Mouse (Mus musculus): Measurements from ENCODE around the gene Nav3.
A peak's percentile ranks its signal among the peaks of the same experiment; 100 is the strongest.

Nav3 gene

DNA sequence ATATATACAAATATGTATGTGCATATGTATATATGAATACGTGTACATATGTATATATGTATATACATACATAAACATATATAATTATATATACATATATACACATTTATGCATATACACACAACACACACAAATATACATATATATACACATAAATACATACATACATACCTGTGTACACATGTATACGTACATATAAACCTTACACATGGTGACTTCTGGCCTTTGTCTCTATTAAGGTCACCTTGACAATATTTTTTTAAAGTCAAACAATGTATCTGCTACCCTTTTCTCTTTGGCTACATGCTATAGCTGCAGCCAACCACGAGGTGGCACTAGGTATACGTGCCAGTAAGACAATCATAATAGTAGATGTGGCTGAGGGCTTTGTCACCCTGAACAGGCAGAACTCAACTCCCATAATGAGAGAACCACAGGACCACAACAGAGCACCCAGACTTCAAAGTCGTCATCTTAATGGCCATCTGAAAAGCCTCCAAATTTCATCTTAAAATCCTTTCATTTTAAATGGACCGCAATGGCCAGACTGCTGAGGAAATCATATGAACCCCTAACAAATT lies 535.3 kb downstream of the Nav3 start:
- DNase-seq (ENCODE audit: low spot score): peak; percentile 51

- DNase-seq (ENCODE audit: low spot score): no peak
Measured at GRCm38 (mm10) chr10:109919515-109919914, 536.5 kb downstream of the Nav3 start.

- no peak for DNase-seq (ENCODE audit: low spot score)
Measured at GRCm38 (mm10) chr10:109907206-109907605, 548.8 kb downstream of the Nav3 start.

DNA sequence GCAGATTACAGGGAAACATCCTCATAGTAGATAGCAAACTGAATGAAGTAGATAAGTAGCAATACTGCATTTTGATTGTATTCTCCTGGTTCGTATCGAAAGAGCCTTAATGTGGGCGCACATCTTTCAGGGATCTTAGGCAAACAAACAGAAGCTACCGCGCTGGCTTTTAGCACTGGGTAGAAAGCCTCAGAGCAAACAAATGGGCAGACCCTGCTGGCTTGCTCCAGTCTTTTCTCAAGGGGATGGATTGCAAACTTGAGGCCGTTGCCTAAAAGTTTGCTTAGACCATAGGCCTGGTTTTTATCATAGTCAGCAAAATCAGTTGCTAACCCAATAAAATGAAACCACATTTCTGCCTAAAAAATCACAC lies 549.6 kb downstream of the Nav3 start:
- DNase-seq (ENCODE audit: low spot score): no peak

DNA sequence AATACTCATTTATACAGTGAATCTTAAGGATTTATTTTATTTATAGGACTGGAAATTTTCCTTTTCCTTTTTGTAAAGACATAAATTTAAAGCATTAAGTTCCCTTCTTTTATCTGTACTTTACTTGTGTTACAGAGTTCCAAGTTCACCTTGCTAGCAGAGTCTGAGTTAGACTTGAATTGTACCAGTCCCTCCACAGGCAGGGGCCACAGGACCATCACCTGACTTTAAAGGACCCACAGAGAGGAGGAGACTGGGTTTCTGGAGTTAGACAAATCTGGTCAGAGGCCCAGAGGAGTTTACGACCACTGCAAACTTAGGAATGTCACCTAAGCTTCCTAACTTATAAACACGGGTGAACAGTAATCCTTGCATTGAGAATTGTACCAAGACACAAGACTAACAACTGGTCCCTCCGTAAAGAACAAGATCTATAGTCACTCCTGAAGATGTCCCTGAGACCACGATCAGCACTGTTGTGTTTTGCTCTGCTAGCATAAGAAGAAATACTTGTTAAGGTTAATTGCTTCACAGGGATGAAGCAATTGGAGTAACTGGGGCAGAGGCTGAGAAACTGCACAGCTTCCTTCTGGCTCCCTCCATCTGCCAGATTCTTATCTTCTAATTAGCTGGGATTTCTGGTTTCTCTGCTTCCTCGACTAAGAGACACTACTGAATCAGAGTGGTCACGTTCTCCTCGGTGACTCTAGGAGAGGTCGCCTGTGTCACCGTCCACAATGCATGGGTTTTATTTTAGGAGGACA lies 550.2 kb downstream of the Nav3 start:
- DNase-seq (ENCODE audit: low spot score): no peak

- no peak for DNase-seq (ENCODE audit: low spot score)
Measured at GRCm38 (mm10) chr10:109904841-109905240, 551.2 kb downstream of the Nav3 start.

DNA sequence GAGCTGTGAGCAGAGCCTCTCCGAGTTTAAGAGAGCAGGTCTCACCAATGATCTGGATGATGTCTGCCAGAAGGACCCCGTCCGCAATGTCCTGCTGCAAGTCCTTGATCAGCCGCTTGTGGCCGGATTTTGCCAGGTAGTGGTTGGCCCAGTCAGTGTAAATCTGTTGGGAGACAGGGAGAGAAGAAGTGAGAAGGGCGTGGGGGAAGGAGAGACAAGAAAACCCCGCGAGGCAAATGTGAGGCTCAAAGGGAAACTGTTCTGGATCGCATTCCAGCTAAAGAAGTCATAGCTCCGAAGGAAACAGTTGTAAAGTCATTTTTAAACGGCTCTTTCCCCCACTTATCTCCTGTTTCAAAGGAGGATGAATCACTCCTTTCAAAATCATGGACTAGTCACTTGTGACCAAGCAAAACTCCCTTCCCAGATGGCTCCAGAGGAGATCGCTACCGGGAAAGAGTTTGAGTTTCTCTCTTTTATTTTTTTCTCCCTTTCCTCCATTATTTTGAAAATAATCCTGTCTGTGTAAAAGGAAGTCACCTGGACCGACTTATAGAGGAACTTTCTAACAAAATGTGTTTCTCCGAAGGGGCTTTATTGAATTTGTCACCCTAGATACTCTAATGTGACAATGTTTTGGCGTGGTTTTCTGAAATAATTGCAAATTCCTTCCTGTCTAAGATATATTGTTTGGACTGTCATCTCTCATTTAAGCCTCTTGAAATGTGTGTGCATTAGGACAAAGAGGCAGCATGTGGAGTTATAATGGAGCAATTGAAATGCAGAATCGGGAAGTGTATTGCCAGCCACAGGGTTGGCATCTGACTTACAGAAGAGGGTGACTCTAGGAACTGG lies 552.1 kb downstream of the Nav3 start:
- DNase-seq (ENCODE audit: low spot score): no peak

DNA sequence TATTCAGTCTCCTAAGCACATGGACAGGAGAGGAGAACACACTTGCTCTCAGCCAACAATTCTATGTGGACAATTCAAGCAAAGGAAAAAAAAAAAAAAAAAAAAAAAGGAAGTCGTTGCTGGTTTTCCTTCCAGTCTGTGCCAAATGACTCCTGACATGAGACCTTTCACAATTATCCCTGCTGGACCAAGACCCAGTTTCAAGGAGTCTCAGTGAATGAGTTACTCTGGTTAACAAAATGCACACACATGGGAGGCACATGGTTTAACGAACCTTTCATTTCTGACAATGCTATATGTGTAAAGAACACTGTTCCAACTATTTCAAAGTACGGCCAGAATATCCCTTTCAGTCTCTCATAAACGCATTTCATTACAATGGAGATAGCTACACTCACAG lies 552.8 kb downstream of the Nav3 start:
- no peak for DNase-seq (ENCODE audit: low spot score)

DNA sequence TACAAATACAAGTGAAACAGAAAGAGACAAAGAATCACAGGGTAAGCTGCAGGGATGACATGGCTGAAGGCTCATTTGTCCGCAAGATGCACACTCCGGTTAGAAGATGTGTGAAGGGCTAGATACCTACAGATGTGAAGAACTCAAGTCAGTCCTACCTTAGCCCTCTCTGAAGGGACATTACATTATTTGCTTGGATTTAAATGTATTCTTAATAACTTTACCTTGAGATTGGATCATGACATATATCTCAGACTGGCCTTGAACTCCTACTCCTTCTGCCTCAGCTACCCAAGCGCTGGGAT lies 566.9 kb downstream of the Nav3 start:
- no peak for DNase-seq (ENCODE audit: low spot score)

DNA sequence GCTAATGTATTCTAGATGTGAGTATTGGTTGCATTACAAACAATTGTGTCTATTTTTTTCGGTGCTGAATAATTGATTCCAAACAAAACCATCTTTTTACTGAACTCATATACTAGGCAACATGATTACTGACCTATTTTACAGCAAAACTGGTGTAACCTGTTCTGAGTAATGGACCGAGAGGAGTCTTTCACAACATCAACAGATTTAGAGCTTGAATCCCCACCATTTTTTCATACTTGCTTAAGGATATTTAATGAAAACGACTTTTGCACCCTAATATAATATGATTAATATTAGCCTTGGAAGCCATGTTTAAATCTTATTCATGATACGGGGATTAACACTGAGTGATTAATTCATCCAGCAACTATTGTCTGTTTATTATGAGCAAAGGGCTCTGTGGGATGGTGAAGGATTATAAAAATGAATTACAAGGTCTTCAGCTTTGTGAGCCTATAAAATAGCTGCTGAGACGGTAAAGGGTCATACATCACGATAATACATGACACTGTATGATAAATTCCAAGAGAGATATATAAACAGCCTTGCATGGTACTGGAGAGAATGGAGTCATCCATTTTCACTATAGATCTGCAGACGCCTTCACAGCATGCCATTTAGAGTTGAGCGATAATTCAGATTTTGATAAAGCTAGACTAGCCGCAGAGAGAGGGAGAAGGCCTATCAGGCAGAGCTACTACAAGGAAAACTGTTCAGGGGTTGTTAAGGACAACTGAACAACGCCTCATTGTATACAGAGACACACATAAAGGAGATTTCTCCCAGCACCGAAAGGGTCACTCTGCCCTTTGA lies 567.4 kb downstream of the Nav3 start:
- no peak for DNase-seq (ENCODE audit: low spot score)

- DNase-seq (ENCODE audit: low spot score): no peak
Measured at GRCm38 (mm10) chr10:109887160-109887559, 568.8 kb downstream of the Nav3 start.

- DNase-seq (ENCODE audit: low spot score): no peak
Measured at GRCm38 (mm10) chr10:109876107-109876506, 579.9 kb downstream of the Nav3 start.

- no peak for DNase-seq (ENCODE audit: low spot score)
Measured at GRCm38 (mm10) chr10:109875312-109875830, 580.6 kb downstream of the Nav3 start.

GRCm38 (mm10) chr10:109874652-109875311 lies 581.2 kb downstream of the Nav3 start:
- no peak for DNase-seq (ENCODE audit: low spot score)

- no peak for DNase-seq (ENCODE audit: low spot score)
Measured at GRCm38 (mm10) chr10:109866063-109866462, 589.9 kb downstream of the Nav3 start.

- no peak for DNase-seq (ENCODE audit: low spot score)
Measured at GRCm38 (mm10) chr10:109865391-109865790, 590.6 kb downstream of the Nav3 start.

GRCm38 (mm10) chr10:109864708-109865107 lies 591.3 kb downstream of the Nav3 start:
- no peak for DNase-seq (ENCODE audit: low spot score)

GRCm38 (mm10) chr10:109861275-109861674 lies 594.7 kb downstream of the Nav3 start:
- DNase-seq (ENCODE audit: low spot score): no peak

DNA sequence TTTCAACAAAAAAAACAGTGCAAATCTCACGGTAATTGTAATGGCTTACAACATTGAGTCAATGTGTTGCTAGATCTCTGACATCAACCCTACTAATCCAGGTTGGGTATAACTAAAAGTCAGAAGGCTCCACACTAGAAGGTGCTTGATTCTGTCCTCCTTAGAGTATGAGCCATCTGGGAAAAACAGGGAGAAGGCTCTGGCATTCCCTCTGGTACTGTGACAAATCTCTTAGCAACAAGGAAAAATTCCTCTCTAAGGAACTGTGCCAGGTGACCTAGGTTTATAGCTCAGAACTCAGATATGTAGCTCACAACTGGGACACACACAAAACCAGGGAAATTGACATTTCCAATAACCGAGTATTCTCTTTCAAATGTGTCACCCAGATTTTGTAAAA lies 597.4 kb downstream of the Nav3 start:
- no peak for DNase-seq (ENCODE audit: low spot score)

DNA sequence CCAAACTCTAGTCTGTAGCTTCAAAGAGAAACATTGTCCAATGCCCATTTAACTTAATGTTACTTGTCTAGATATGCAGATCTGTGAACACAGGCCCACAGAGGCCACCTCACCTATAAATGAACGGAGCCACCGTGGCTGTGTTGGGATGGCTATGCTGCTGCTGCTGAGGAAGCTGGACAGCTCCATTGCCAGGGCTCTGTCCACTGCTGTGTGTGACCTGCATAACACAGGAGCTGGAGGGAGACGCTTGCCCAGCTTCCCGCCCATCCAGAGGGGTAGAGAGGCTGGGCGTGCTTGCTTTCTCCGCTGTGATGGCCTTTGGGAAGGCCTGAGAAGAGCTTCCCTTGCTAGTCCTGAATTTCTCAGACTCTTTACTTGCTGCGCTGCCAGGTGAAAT lies 603.6 kb downstream of the Nav3 start:
- no peak for DNase-seq (ENCODE audit: low spot score)

DNA sequence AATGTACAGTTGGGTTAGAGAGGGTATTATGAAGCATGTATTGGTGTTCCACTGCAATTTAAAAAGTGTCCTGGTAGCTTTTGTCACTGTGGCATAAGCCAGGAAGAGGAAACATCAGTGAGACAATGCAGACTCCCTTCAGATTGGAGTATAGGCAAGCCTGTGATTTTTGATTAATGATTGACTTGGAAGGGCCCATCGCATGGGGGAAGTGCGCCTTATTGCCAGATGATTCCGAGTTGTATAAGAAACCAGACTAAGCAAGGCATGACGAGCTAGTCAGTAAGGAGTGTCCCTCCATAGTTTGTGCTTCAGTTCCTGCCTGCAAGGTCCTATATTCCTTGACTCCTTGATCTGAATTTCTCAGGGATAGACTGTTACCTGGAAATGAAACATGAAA lies 608.4 kb downstream of the Nav3 start:
- DNase-seq (ENCODE audit: low spot score): no peak

DNA sequence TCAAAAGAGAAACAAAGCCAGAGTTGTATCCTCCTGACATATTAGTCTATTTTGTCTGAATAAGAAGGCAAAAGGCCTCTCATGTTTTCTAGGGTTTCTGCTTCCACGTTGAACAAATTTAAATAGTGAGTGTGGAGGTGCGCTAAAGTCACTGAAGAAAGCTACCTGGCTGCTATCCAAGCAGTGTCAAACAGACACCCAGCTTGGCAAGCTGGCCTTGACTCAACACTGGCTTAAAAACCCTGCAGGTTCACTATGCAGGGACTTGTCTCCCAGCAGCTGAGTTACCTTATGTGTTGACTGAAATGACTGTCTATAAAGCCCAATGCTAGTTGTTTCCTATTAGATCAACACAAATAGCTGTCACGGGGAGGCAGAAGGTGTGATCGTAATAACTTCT lies 612.3 kb downstream of the Nav3 start:
- DNase-seq (ENCODE audit: low spot score): no peak
